Mouse (Mus musculus) embryonic fibroblast, embryonic 13.5 days (primary cell): Measurements from ENCODE around the gene Spata33. TPM values are rescaled to one million over a fixed set of nuclear protein-coding genes. Genes with fewer than 3 reads are reported as not detected.

Experiments used
- H3K27ac ChIP-seq: 2 replicates; pipeline ENCODE4 v1.5.1; 2012; ENCODE audit warnings: low read length, control low read depth, inconsistent platforms; ENCODE audit not compliant: insufficient read depth
- H3K4me1 ChIP-seq: 2 replicates; pipeline ENCODE4 v1.6.1; 2011; ENCODE audit warnings: low read length; ENCODE audit not compliant: control insufficient read depth, insufficient read depth
- H3K4me3 ChIP-seq: 2 replicates; pipeline ENCODE4 v1.5.1; 2011; ENCODE audit warnings: mild to moderate bottlenecking, control low read depth, low read length; ENCODE audit not compliant: insufficient read depth
- CTCF ChIP-seq: IDR thresholded peaks from 2 replicates; pipeline ENCODE4 v1.5.1; 2011; ENCODE audit warnings: mild to moderate bottlenecking, control low read depth, low read length, moderate library complexity, borderline replicate concordance; ENCODE audit not compliant: insufficient read depth
- POLR2A ChIP-seq: IDR thresholded peaks from 2 replicates; pipeline ENCODE4 v1.6.1; 2011; ENCODE audit warnings: low read depth, mild to moderate bottlenecking, control low read depth, low read length, moderate library complexity
- polyA plus RNA-seq: library from polyadenylated mRNA; stranded (reverse); fragments of >200 nt; gene quantifications from 2 replicates; pipeline ENCODE4 v1.2.4, GENCODE M21; 2011; ENCODE audit warnings: low read depth; ENCODE audit not compliant: missing spikeins, insufficient read length

The Spata33 gene
- polyA plus RNA-seq, 1 experiment: 1.4 TPM

GRCm38 (mm10) chr8:123231742-123232141 lies 19.1 kb downstream of the Spata33 start:
- H3K27ac ChIP-seq: no peak overlapping the region
- H3K4me3 ChIP-seq: no peak overlapping the region
- TF ChIP-seq CTCF (0 out of 2 replicates have a peak, but pooled peaks have one; percentile 7), POLR2A (no peak)
- H3K4me1 ChIP-seq: peaks cover 4% of the 10 kb centered on the region; the same call in 1 of the 2 replicates

GRCm38 (mm10) chr8:123232553-123232952 lies 19.9 kb downstream of the Spata33 start:
- Histone ChIP-seq H3K4me1 (peaks cover 4% of the 10 kb centered on the region; the same call in 1 of the 2 replicates), H3K27ac (no peak overlapping the region), H3K4me3 (no peak overlapping the region)
- TF ChIP-seq CTCF (no peak), POLR2A (no peak)

GRCm38 (mm10) chr8:123233300-123233699 lies 20.7 kb downstream of the Spata33 start:
- TF ChIP-seq POLR2A (0 out of 2 replicates have a peak, but pooled peaks have one; percentile 1), CTCF (no peak)
- Histone ChIP-seq H3K4me3 (no peak overlapping the region), H3K27ac (no peak overlapping the region), H3K4me1 (peaks cover 4% of the 10 kb centered on the region; the same call in 1 of the 2 replicates)

GRCm38 (mm10) chr8:123233760-123234159 lies 21.1 kb downstream of the Spata33 start:
- Histone ChIP-seq H3K27ac (no peak overlapping the region), H3K4me3 (no peak overlapping the region), H3K4me1 (peaks cover 4% of the 10 kb centered on the region; the same call in 1 of the 2 replicates)
- no peak for TF ChIP-seq CTCF
- no peak for TF ChIP-seq POLR2A

- TF ChIP-seq CTCF: no peak
- peak; percentile 28; the same call in 1 of the 2 replicates for TF ChIP-seq POLR2A
- Histone ChIP-seq H3K4me3 (peak overlapping the region; percentile 63; the same call in 1 of the 2 replicates), H3K27ac (no peak overlapping the region), H3K4me1 (peaks cover 4% of the 10 kb centered on the region; the same call in 1 of the 2 replicates)
Observed at GRCm38 (mm10) chr8:123234918-123235519, 22.4 kb downstream of the Spata33 start.

- Histone ChIP-seq H3K4me3 (peak within 1 kb of the TSS; percentile 63), H3K4me1 (peaks cover 4% of the 10 kb centered on the region; the same call in 1 of the 2 replicates), H3K27ac (no peak within 1 kb of the TSS)
- TF ChIP-seq POLR2A (peak; percentile 58), CTCF (no peak)
Observed at GRCm38 (mm10) chr8:123235520-123236497, 23.2 kb downstream of the Spata33 start, which contains the start of gene Spata2l. Gene Spata2l (minus strand): TSS chr8:123236233.

GRCm38 (mm10) chr8:123239398-123239797 lies 26.8 kb downstream of the Spata33 start:
- TF ChIP-seq POLR2A (no peak), CTCF (no peak)
- Histone ChIP-seq H3K4me1 (peaks cover 4% of the 10 kb centered on the region; the same call in 1 of the 2 replicates), H3K27ac (no peak overlapping the region), H3K4me3 (no peak overlapping the region)

GRCm38 (mm10) chr8:123242107-123242923 lies 29.7 kb downstream of the Spata33 start:
- Histone ChIP-seq H3K4me1 (no peaks in the 10 kb centered on the region), H3K27ac (no peak overlapping the region), H3K4me3 (no peak overlapping the region)
- TF ChIP-seq POLR2A (no peak), CTCF (no peak)

- Histone ChIP-seq H3K4me3 (no peak overlapping the region), H3K27ac (no peak overlapping the region), H3K4me1 (no peaks in the 10 kb centered on the region)
- no peak for TF ChIP-seq POLR2A
- peak; percentile 38; the same call in 1 of the 2 replicates for TF ChIP-seq CTCF
Observed at GRCm38 (mm10) chr8:123243053-123243452, 30.4 kb downstream of the Spata33 start.
